Mouse (Mus musculus) forebrain, embryonic 12.5 days (tissue): ENCODE data around the gene Plcl2. TPM values are rescaled to one million over a fixed set of nuclear protein-coding genes. Genes with fewer than 3 reads are reported as not detected.

Experiments
- ATAC-seq: fragments of 200-750 bp; cut with Nextera tagmentation; 2 replicates; pipeline ENCODE4 v1.8.0; 2017; ENCODE audit warnings: moderate TSS enrichment; ENCODE audit not compliant: low FRiP score
- H3K27ac ChIP-seq: fragments of 300-500 bp; sonication (generic); 2 replicates; pipeline ENCODE4 v1.5.1; 2016; ENCODE audit warnings: mild to moderate bottlenecking
- H3K27me3 ChIP-seq: fragments of 300-500 bp; sonication (generic); 2 replicates; pipeline ENCODE4 v1.6.1; 2016; ENCODE audit warnings: mild to moderate bottlenecking
- H3K36me3 ChIP-seq: fragments of 300-500 bp; sonication (generic); replicated peaks from 2 replicates; pipeline ENCODE4 v1.6.1; 2016; ENCODE audit warnings: mild to moderate bottlenecking
- H3K4me1 ChIP-seq: fragments of 300-500 bp; sonication (generic); 2 replicates; pipeline ENCODE4 v1.6.1; 2016
- H3K4me2 ChIP-seq: fragments of 300-500 bp; sonication (generic); 2 replicates; pipeline ENCODE4 v1.6.1; 2016; ENCODE audit warnings: mild to moderate bottlenecking, moderate library complexity
- H3K4me3 ChIP-seq: fragments of 300-500 bp; sonication (generic); replicated peaks from 2 replicates; pipeline ENCODE4 v1.5.1; 2016; ENCODE audit warnings: mild to moderate bottlenecking
- H3K9ac ChIP-seq: fragments of 300-500 bp; sonication (generic); 2 replicates; pipeline ENCODE4 v1.6.1; 2016; ENCODE audit warnings: mild to moderate bottlenecking
- H3K9me3 ChIP-seq: fragments of 300-500 bp; sonication (generic); 2 replicates; pipeline ENCODE4 v1.6.1; 2016
- WGBS: fragments of 180-500 bp; shearing (Covaris S2); methylation state at CpG from one replicate; pipeline ENCODE4 v1.1.7; 2016; 5-methylcytosine and 5-hydroxymethylcytosine counted together
- polyA plus RNA-seq: library from polyadenylated mRNA; unstranded; fragments of >200 nt; fragmentation: Nextera tagmentation; extraction: Ambion mirVana; gene quantifications from 2 replicates; pipeline ENCODE4 v1.2.1, GENCODE M21; 2016

Gene Plcl2
- 8.3 and 9.4 TPM in 2 replicates for polyA plus RNA-seq

- Histone ChIP-seq H3K9me3 (no peaks in the 10 kb centered on the region), H3K36me3 (no peaks in the 10 kb centered on the region), H3K27ac (peak within 1 kb of the TSS; percentile 95), H3K4me2 (peak within 1 kb of the TSS; percentile 75), H3K9ac (peak within 1 kb of the TSS; percentile 89), H3K4me1 (peaks cover 25% of the 10 kb centered on the region), H3K27me3 (peaks cover 7% of the 10 kb centered on the region; the same call in 1 of the 2 replicates), H3K4me3 (peak within 1 kb of the TSS; percentile 91)
- peak; percentile 69 for ATAC-seq
- under 1% methylated on average over 70 of the region's 95 CpGs for WGBS
Measured at GRCm38 (mm10) chr17:50509251-50510104, at the start of gene Plcl2. TSS of gene Plcl2 (plus strand) at chr17:50509403.

- no peaks in the 10 kb centered on the region for H3K36me3 ChIP-seq
- H3K4me1 ChIP-seq: no peaks in the 10 kb centered on the region
- no peaks in the 10 kb centered on the region for H3K27me3 ChIP-seq
- no peak overlapping the region for H3K4me2 ChIP-seq
- no peaks in the 10 kb centered on the region for H3K9me3 ChIP-seq
- H3K27ac ChIP-seq: no peak overlapping the region
- no peak for ATAC-seq
- no peak overlapping the region for H3K4me3 ChIP-seq
- WGBS: 84% methylated on average over 8 of the region's 8 CpGs
- H3K9ac ChIP-seq: no peak overlapping the region
Measured at GRCm38 (mm10) chr17:50460301-50460700, 48.9 kb upstream of the Plcl2 start.

GRCm38 (mm10) chr17:50467438-50467837 lies 41.8 kb upstream of the Plcl2 start:
- H3K9ac ChIP-seq: no peak overlapping the region
- no peak overlapping the region for H3K4me2 ChIP-seq
- H3K4me3 ChIP-seq: no peak overlapping the region
- 0 out of 2 replicates have a peak, but pooled peaks cover 12% of the 10 kb centered on the region for H3K27me3 ChIP-seq
- no peak for ATAC-seq
- 93% methylated on average over 2 of the region's 2 CpGs for WGBS
- H3K36me3 ChIP-seq: no peaks in the 10 kb centered on the region
- 0 out of 2 replicates have a peak, but pooled peaks cover 3% of the 10 kb centered on the region for H3K9me3 ChIP-seq
- H3K27ac ChIP-seq: no peak overlapping the region
- H3K4me1 ChIP-seq: peaks cover 22% of the 10 kb centered on the region

GRCm38 (mm10) chr17:50469126-50469525 lies 40.1 kb upstream of the Plcl2 start:
- H3K27ac ChIP-seq: no peak overlapping the region
- H3K36me3 ChIP-seq: no peaks in the 10 kb centered on the region
- H3K9ac ChIP-seq: no peak overlapping the region
- H3K4me2 ChIP-seq: no peak overlapping the region
- 75% methylated on average over 5 of the region's 5 CpGs for WGBS
- 0 out of 2 replicates have a peak, but pooled peaks cover 12% of the 10 kb centered on the region for H3K27me3 ChIP-seq
- no peak; the same call in 1 of the 2 replicates for ATAC-seq
- H3K4me1 ChIP-seq: peaks cover 22% of the 10 kb centered on the region
- H3K9me3 ChIP-seq: 0 out of 2 replicates have a peak, but pooled peaks cover 3% of the 10 kb centered on the region
- no peak overlapping the region for H3K4me3 ChIP-seq

- 10% methylated on average over 13 of the region's 13 CpGs for WGBS
- Histone ChIP-seq H3K9me3 (0 out of 2 replicates have a peak, but pooled peaks cover 3% of the 10 kb centered on the region), H3K4me1 (peaks cover 22% of the 10 kb centered on the region), H3K4me2 (peak overlapping the region; percentile 44), H3K36me3 (no peaks in the 10 kb centered on the region), H3K9ac (no peak overlapping the region), H3K4me3 (0 out of 2 replicates have a peak overlapping the region, but pooled peaks have one; percentile 4), H3K27ac (peak overlapping the region; percentile 82), H3K27me3 (0 out of 2 replicates have a peak, but pooled peaks cover 12% of the 10 kb centered on the region)
- ATAC-seq: peak; percentile 90
Measured at GRCm38 (mm10) chr17:50469543-50470431, 39.4 kb upstream of the Plcl2 start.

- Histone ChIP-seq H3K9me3 (0 out of 2 replicates have a peak, but pooled peaks cover 3% of the 10 kb centered on the region), H3K4me2 (peak overlapping the region; percentile 44), H3K4me3 (no peak overlapping the region), H3K36me3 (no peaks in the 10 kb centered on the region), H3K27ac (peak overlapping the region; percentile 82), H3K4me1 (peaks cover 22% of the 10 kb centered on the region), H3K27me3 (0 out of 2 replicates have a peak, but pooled peaks cover 12% of the 10 kb centered on the region), H3K9ac (no peak overlapping the region)
- ATAC-seq: peak; percentile 13; the same call in 1 of the 2 replicates
- 31% methylated on average over 16 of the region's 16 CpGs for WGBS
Measured at GRCm38 (mm10) chr17:50470432-50471078, 38.6 kb upstream of the Plcl2 start.

- no peak overlapping the region for H3K4me2 ChIP-seq
- no peak overlapping the region for H3K27ac ChIP-seq
- no peak for ATAC-seq
- peaks cover 22% of the 10 kb centered on the region for H3K4me1 ChIP-seq
- H3K4me3 ChIP-seq: no peak overlapping the region
- no peaks in the 10 kb centered on the region for H3K36me3 ChIP-seq
- 0 out of 2 replicates have a peak, but pooled peaks cover under 1% of the 10 kb centered on the region for H3K9me3 ChIP-seq
- no peak overlapping the region for H3K9ac ChIP-seq
- 0 out of 2 replicates have a peak, but pooled peaks cover 12% of the 10 kb centered on the region for H3K27me3 ChIP-seq
- 92% methylated on average over 3 of the region's 3 CpGs for WGBS
Measured at GRCm38 (mm10) chr17:50471230-50471629, 38.0 kb upstream of the Plcl2 start.

- 89% methylated on average over 4 of the region's 4 CpGs for WGBS
- Histone ChIP-seq H3K36me3 (no peaks in the 10 kb centered on the region), H3K9me3 (no peaks in the 10 kb centered on the region)
Measured at GRCm38 (mm10) chr17:50477277-50477676, 31.9 kb upstream of the Plcl2 start.

GRCm38 (mm10) chr17:50480867-50481266 lies 28.3 kb upstream of the Plcl2 start:
- H3K27me3 ChIP-seq: no peaks in the 10 kb centered on the region
- no peak overlapping the region for H3K4me3 ChIP-seq
- no peaks in the 10 kb centered on the region for H3K36me3 ChIP-seq
- WGBS: 87% methylated on average over 7 of the region's 7 CpGs
- H3K4me1 ChIP-seq: no peaks in the 10 kb centered on the region
- no peak for ATAC-seq
- no peak overlapping the region for H3K27ac ChIP-seq
- no peak overlapping the region for H3K4me2 ChIP-seq
- no peaks in the 10 kb centered on the region for H3K9me3 ChIP-seq
- H3K9ac ChIP-seq: no peak overlapping the region

More at GRCm38 (mm10) chr17:50477277-50477676, 31.9 kb upstream of the Plcl2 start:
- Histone ChIP-seq H3K27me3 (no peaks in the 10 kb centered on the region), H3K4me1 (no peaks in the 10 kb centered on the region), H3K4me2 (no peak overlapping the region), H3K27ac (no peak overlapping the region), H3K4me3 (no peak overlapping the region), H3K9ac (no peak overlapping the region)
- no peak for ATAC-seq

GRCm38 (mm10) chr17:50483700-50484099 lies 25.5 kb upstream of the Plcl2 start:
- Histone ChIP-seq H3K4me2 (no peak overlapping the region), H3K4me3 (no peak overlapping the region), H3K27me3 (no peaks in the 10 kb centered on the region), H3K36me3 (no peaks in the 10 kb centered on the region), H3K9ac (no peak overlapping the region), H3K27ac (no peak overlapping the region), H3K4me1 (no peaks in the 10 kb centered on the region), H3K9me3 (no peaks in the 10 kb centered on the region)
- 89% methylated on average over 7 of the region's 7 CpGs for WGBS
- no peak for ATAC-seq

- no peak overlapping the region for H3K9ac ChIP-seq
- H3K27ac ChIP-seq: no peak overlapping the region
- H3K4me2 ChIP-seq: no peak overlapping the region
- no peak overlapping the region for H3K4me3 ChIP-seq
- H3K27me3 ChIP-seq: no peaks in the 10 kb centered on the region
- no peaks in the 10 kb centered on the region for H3K4me1 ChIP-seq
- H3K36me3 ChIP-seq: no peaks in the 10 kb centered on the region
- ATAC-seq: no peak
- H3K9me3 ChIP-seq: no peaks in the 10 kb centered on the region
- WGBS: 87% methylated on average over 5 of the region's 5 CpGs
Measured at GRCm38 (mm10) chr17:50484981-50485380, 24.2 kb upstream of the Plcl2 start.
